Mouse (Mus musculus): ENCODE measurements around the gene Syt13. TPM values are rescaled to one million over a fixed set of nuclear protein-coding genes. Genes with fewer than 3 reads are reported as not detected.
A peak's percentile ranks its signal among the peaks of the same experiment; 100 is the strongest.

Gene Syt13
- 112 and 145 TPM in 2 replicates for polyA plus RNA-seq (2015; fragmentation: Nextera tagmentation; extraction: Ambion mirVana)

- under 1% methylated on average over 38 of the region's 38 CpGs for WGBS
- Histone ChIP-seq H3K9ac (ENCODE audit: low read depth, low read length) (peak within 1 kb of the TSS; percentile 86), H3K27ac (ENCODE audit: low read length) (peak within 1 kb of the TSS; percentile 82), H3K4me2 (ENCODE audit: low read length) (peak within 1 kb of the TSS; percentile 69), H3K27me3 (ENCODE audit: control insufficient read depth, insufficient read depth, low read depth, low read length) (no peaks in the 10 kb centered on the region), H3K4me3 (ENCODE audit: low read depth, low read length) (peak within 1 kb of the TSS; percentile 60), H3K4me1 (ENCODE audit: control insufficient read depth, insufficient read depth, low read length) (peaks cover 57% of the 10 kb centered on the region), H3K9me3 (replicated peaks; ENCODE audit: control insufficient read depth, low read length, poor library complexity, severe bottlenecking) (no peaks in the 10 kb centered on the region), H3K36me3 (ENCODE audit: control insufficient read depth, insufficient read depth, low read length) (no peaks in the 10 kb centered on the region)
- peak; percentile 84 for ATAC-seq
Measured at GRCm38 (mm10) chr2:92914933-92915553, at the start of gene Syt13. Gene Syt13 (plus strand): TSS chr2:92915098.

- Histone ChIP-seq H3K36me3 (ENCODE audit: control insufficient read depth, insufficient read depth, low read length) (no peaks in the 10 kb centered on the region), H3K4me1 (ENCODE audit: control insufficient read depth, insufficient read depth, low read length) (peaks cover 18% of the 10 kb centered on the region), H3K4me2 (ENCODE audit: low read length) (no peak overlapping the region), H3K27me3 (ENCODE audit: control insufficient read depth, insufficient read depth, low read depth, low read length) (no peaks in the 10 kb centered on the region), H3K4me3 (ENCODE audit: low read depth, low read length) (no peak overlapping the region), H3K9me3 (replicated peaks; ENCODE audit: control insufficient read depth, low read length, poor library complexity, severe bottlenecking) (0 out of 2 replicates have a peak, but pooled peaks cover 2% of the 10 kb centered on the region), H3K27ac (ENCODE audit: low read length) (peak overlapping the region; percentile 58; the same call in 1 of the 2 replicates), H3K9ac (ENCODE audit: low read depth, low read length) (no peak overlapping the region)
- 22% methylated on average over 2 of the region's 2 CpGs for WGBS
- no peak for ATAC-seq
Measured at GRCm38 (mm10) chr2:92866616-92867015, 48.3 kb upstream of the Syt13 start.

GRCm38 (mm10) chr2:92870139-92870836, 44.6 kb upstream of the Syt13 start:
- ATAC-seq, result peak; percentile 63; the same call in 1 of the 2 replicates
- Histone ChIP-seq H3K4me2 (ENCODE audit: low read length) (no peak overlapping the region), H3K36me3 (ENCODE audit: control insufficient read depth, insufficient read depth, low read length) (no peaks in the 10 kb centered on the region)

GRCm38 (mm10) chr2:92871093-92871686, 43.7 kb upstream of the Syt13 start:
- no peaks in the 10 kb centered on the region for H3K27me3 ChIP-seq (ENCODE audit: control insufficient read depth, insufficient read depth, low read depth, low read length)
- H3K36me3 ChIP-seq (ENCODE audit: control insufficient read depth, insufficient read depth, low read length), result no peaks in the 10 kb centered on the region
- H3K4me1 ChIP-seq (ENCODE audit: control insufficient read depth, insufficient read depth, low read length), result peaks cover 18% of the 10 kb centered on the region
- no peaks in the 10 kb centered on the region for H3K9me3 ChIP-seq (replicated peaks; ENCODE audit: control insufficient read depth, low read length, poor library complexity, severe bottlenecking)
- H3K4me3 ChIP-seq (ENCODE audit: low read depth, low read length), result no peak overlapping the region
- 12% methylated on average over 7 of the region's 7 CpGs for WGBS
- H3K9ac ChIP-seq (ENCODE audit: low read depth, low read length), result no peak overlapping the region
- H3K4me2 ChIP-seq (ENCODE audit: low read length), result no peak overlapping the region
- H3K27ac ChIP-seq (ENCODE audit: low read length), result peak overlapping the region; percentile 83
- 0 out of 2 replicates have a peak, but pooled peaks have one; percentile 14 for ATAC-seq

More at GRCm38 (mm10) chr2:92870139-92870836, 44.6 kb upstream of the Syt13 start:
- H3K27ac ChIP-seq (ENCODE audit: low read length), result peak overlapping the region; percentile 83
- 0 out of 2 replicates have a peak overlapping the region, but pooled peaks have one; percentile 4 for H3K9ac ChIP-seq (ENCODE audit: low read depth, low read length)
- 10% methylated on average over 10 of the region's 10 CpGs for WGBS
- no peaks in the 10 kb centered on the region for H3K9me3 ChIP-seq (replicated peaks; ENCODE audit: control insufficient read depth, low read length, poor library complexity, severe bottlenecking)
- H3K27me3 ChIP-seq (ENCODE audit: control insufficient read depth, insufficient read depth, low read depth, low read length), result no peaks in the 10 kb centered on the region
- no peak overlapping the region for H3K4me3 ChIP-seq (ENCODE audit: low read depth, low read length)
- H3K4me1 ChIP-seq (ENCODE audit: control insufficient read depth, insufficient read depth, low read length), result peaks cover 18% of the 10 kb centered on the region

- Histone ChIP-seq H3K4me2 (ENCODE audit: low read length) (no peak overlapping the region), H3K9me3 (replicated peaks; ENCODE audit: control insufficient read depth, low read length, poor library complexity, severe bottlenecking) (no peaks in the 10 kb centered on the region), H3K36me3 (ENCODE audit: control insufficient read depth, insufficient read depth, low read length) (no peaks in the 10 kb centered on the region), H3K4me1 (ENCODE audit: control insufficient read depth, insufficient read depth, low read length) (peaks cover 18% of the 10 kb centered on the region), H3K27me3 (ENCODE audit: control insufficient read depth, insufficient read depth, low read depth, low read length) (no peaks in the 10 kb centered on the region), H3K27ac (ENCODE audit: low read length) (no peak overlapping the region), H3K4me3 (ENCODE audit: low read depth, low read length) (no peak overlapping the region), H3K9ac (ENCODE audit: low read depth, low read length) (no peak overlapping the region)
- WGBS, result 89% methylated on average over 4 of the region's 4 CpGs
- ATAC-seq, result no peak
Measured at GRCm38 (mm10) chr2:92872652-92873051, 42.2 kb upstream of the Syt13 start.

GRCm38 (mm10) chr2:92874592-92874991, 40.3 kb upstream of the Syt13 start:
- Histone ChIP-seq H3K36me3 (ENCODE audit: control insufficient read depth, insufficient read depth, low read length) (no peaks in the 10 kb centered on the region), H3K9ac (ENCODE audit: low read depth, low read length) (no peak overlapping the region), H3K4me3 (ENCODE audit: low read depth, low read length) (no peak overlapping the region), H3K9me3 (replicated peaks; ENCODE audit: control insufficient read depth, low read length, poor library complexity, severe bottlenecking) (no peaks in the 10 kb centered on the region), H3K27me3 (ENCODE audit: control insufficient read depth, insufficient read depth, low read depth, low read length) (no peaks in the 10 kb centered on the region), H3K4me2 (ENCODE audit: low read length) (no peak overlapping the region), H3K4me1 (ENCODE audit: control insufficient read depth, insufficient read depth, low read length) (peaks cover 15% of the 10 kb centered on the region), H3K27ac (ENCODE audit: low read length) (no peak overlapping the region)
- WGBS, result 81% methylated on average over 1 of the region's 1 CpGs
- ATAC-seq, result no peak

- Histone ChIP-seq H3K4me2 (ENCODE audit: low read length) (no peak overlapping the region), H3K27me3 (ENCODE audit: control insufficient read depth, insufficient read depth, low read depth, low read length) (no peaks in the 10 kb centered on the region), H3K36me3 (ENCODE audit: control insufficient read depth, insufficient read depth, low read length) (no peaks in the 10 kb centered on the region), H3K9me3 (replicated peaks; ENCODE audit: control insufficient read depth, low read length, poor library complexity, severe bottlenecking) (no peaks in the 10 kb centered on the region), H3K4me1 (ENCODE audit: control insufficient read depth, insufficient read depth, low read length) (no peaks in the 10 kb centered on the region), H3K4me3 (ENCODE audit: low read depth, low read length) (no peak overlapping the region), H3K27ac (ENCODE audit: low read length) (no peak overlapping the region), H3K9ac (ENCODE audit: low read depth, low read length) (no peak overlapping the region)
- WGBS, result 36% methylated on average over 3 of the region's 3 CpGs
- ATAC-seq, result no peak
Measured at GRCm38 (mm10) chr2:92877488-92877887, 37.4 kb upstream of the Syt13 start.

GRCm38 (mm10) chr2:92883039-92883911, 31.6 kb upstream of the Syt13 start:
- Histone ChIP-seq H3K36me3 (ENCODE audit: control insufficient read depth, insufficient read depth, low read length) (no peaks in the 10 kb centered on the region), H3K27ac (ENCODE audit: low read length) (no peak overlapping the region), H3K4me2 (ENCODE audit: low read length) (peak overlapping the region; percentile 22; the same call in 1 of the 2 replicates), H3K27me3 (ENCODE audit: control insufficient read depth, insufficient read depth, low read depth, low read length) (no peaks in the 10 kb centered on the region), H3K4me1 (ENCODE audit: control insufficient read depth, insufficient read depth, low read length) (peaks cover 5% of the 10 kb centered on the region; the same call in 1 of the 2 replicates), H3K9me3 (replicated peaks; ENCODE audit: control insufficient read depth, low read length, poor library complexity, severe bottlenecking) (no peaks in the 10 kb centered on the region), H3K4me3 (ENCODE audit: low read depth, low read length) (no peak overlapping the region), H3K9ac (ENCODE audit: low read depth, low read length) (no peak overlapping the region)
- peak; percentile 73 for ATAC-seq
- WGBS, result 2% methylated on average over 15 of the region's 15 CpGs
